Mouse (Mus musculus) stomach, embryonic 14.5 days (tissue): ENCODE results near the gene Sgtb. TPM values are rescaled to one million over a fixed set of nuclear protein-coding genes. Genes with fewer than 3 reads are reported as not detected.

Experiments
- ATAC-seq: fragments of 200-750 bp; cut with Nextera tagmentation; 2 replicates; pipeline ENCODE4 v1.8.0; 2017; ENCODE audit warnings: low read depth, moderate TSS enrichment; ENCODE audit not compliant: insufficient number of reproducible peaks, insufficient read depth, low FRiP score
- H3K27ac ChIP-seq: fragments of 300-500 bp; sonication (generic); 2 replicates; pipeline ENCODE4 v1.5.1; 2014; ENCODE audit warnings: mild to moderate bottlenecking, low read length, moderate library complexity, mixed read lengths
- H3K27me3 ChIP-seq: fragments of 300-500 bp; sonication (generic); 2 replicates; pipeline ENCODE4 v1.6.1; 2014; ENCODE audit warnings: low read length, control low read depth, mixed read lengths; ENCODE audit not compliant: control insufficient read depth, insufficient read depth
- H3K36me3 ChIP-seq: fragments of 300-500 bp; sonication (generic); 2 replicates; pipeline ENCODE4 v1.6.1; 2014; ENCODE audit warnings: mild to moderate bottlenecking, control low read depth, low read length, moderate library complexity, mixed read lengths; ENCODE audit not compliant: control insufficient read depth, insufficient read depth
- H3K4me1 ChIP-seq: fragments of 300-500 bp; sonication (generic); 2 replicates; pipeline ENCODE4 v1.6.1; 2014; ENCODE audit warnings: low read length, control low read depth, mixed read lengths; ENCODE audit not compliant: control insufficient read depth, insufficient read depth
- H3K4me2 ChIP-seq: fragments of 300-500 bp; sonication (generic); replicated peaks from 2 replicates; pipeline ENCODE4 v1.6.1; 2014; ENCODE audit warnings: low read depth, low read length, control low read depth
- H3K4me3 ChIP-seq: fragments of 300-500 bp; sonication (generic); 2 replicates; pipeline ENCODE4 v1.5.1; 2014; ENCODE audit warnings: low read depth, low read length, control low read depth
- H3K9ac ChIP-seq: fragments of 300-500 bp; sonication (generic); replicated peaks from 2 replicates; pipeline ENCODE4 v1.6.1; 2014; ENCODE audit warnings: low read depth, mild to moderate bottlenecking, control low read depth, low read length, moderate library complexity, mixed read lengths
- H3K9me3 ChIP-seq: fragments of 300-500 bp; sonication (generic); 2 replicates; pipeline ENCODE4 v1.6.1; 2016; ENCODE audit warnings: low read depth, low read length, control low read depth; ENCODE audit not compliant: control insufficient read depth
- WGBS: fragments of 180-500 bp; shearing (Covaris S2); extraction: QIAGEN DNeasy Blood & Tissue Kit; methylation state at CpG from one replicate; pipeline ENCODE4 v1.1.7; 2014; 5-methylcytosine and 5-hydroxymethylcytosine counted together
- polyA plus RNA-seq: library from polyadenylated mRNA; unstranded; fragments of >200 nt; fragmentation: Nextera tagmentation; extraction: Ambion mirVana; gene quantifications from 2 replicates; pipeline ENCODE4 v1.2.1, GENCODE M21; 2014

Sgtb gene
- polyA plus RNA-seq, 1 experiment from 2014 or later: 6.0 TPM

- Histone ChIP-seq H3K9ac (no peak overlapping the region), H3K27ac (no peak overlapping the region), H3K36me3 (no peaks in the 10 kb centered on the region; the same call in 1 of the 2 replicates), H3K27me3 (no peaks in the 10 kb centered on the region), H3K4me2 (no peak overlapping the region), H3K4me1 (no peaks in the 10 kb centered on the region; the same call in 1 of the 2 replicates), H3K9me3 (no peaks in the 10 kb centered on the region), H3K4me3 (no peak overlapping the region)
- 95% methylated on average over 8 of the region's 8 CpGs for WGBS
- ATAC-seq: no peak
Observed at GRCm38 (mm10) chr13:104074230-104074629, 35.3 kb upstream of the Sgtb start.

- H3K27me3 ChIP-seq: no peaks in the 10 kb centered on the region
- no peaks in the 10 kb centered on the region; the same call in 1 of the 2 replicates for H3K36me3 ChIP-seq
- no peaks in the 10 kb centered on the region; the same call in 1 of the 2 replicates for H3K4me1 ChIP-seq
- H3K27ac ChIP-seq: no peak overlapping the region
- WGBS: 73% methylated on average over 10 of the region's 10 CpGs
- H3K4me3 ChIP-seq: no peak overlapping the region
- H3K4me2 ChIP-seq: no peak overlapping the region
- H3K9me3 ChIP-seq: no peaks in the 10 kb centered on the region
- no peak overlapping the region for H3K9ac ChIP-seq
- ATAC-seq: no peak
Observed at GRCm38 (mm10) chr13:104074731-104075130, 34.8 kb upstream of the Sgtb start.

- ATAC-seq: no peak
Observed at GRCm38 (mm10) chr13:104076993-104077392, 32.5 kb upstream of the Sgtb start.

GRCm38 (mm10) chr13:104082504-104082903 lies 27.0 kb upstream of the Sgtb start:
- WGBS: 63% methylated on average over 7 of the region's 7 CpGs
- Histone ChIP-seq H3K9me3 (no peaks in the 10 kb centered on the region), H3K27ac (no peak overlapping the region), H3K4me2 (no peak overlapping the region), H3K36me3 (no peaks in the 10 kb centered on the region), H3K4me3 (no peak overlapping the region), H3K9ac (no peak overlapping the region), H3K27me3 (no peaks in the 10 kb centered on the region), H3K4me1 (no peaks in the 10 kb centered on the region)
- no peak for ATAC-seq

More at GRCm38 (mm10) chr13:104076993-104077392, 32.5 kb upstream of the Sgtb start:
- no peak overlapping the region for H3K9ac ChIP-seq
- H3K4me1 ChIP-seq: no peaks in the 10 kb centered on the region; the same call in 1 of the 2 replicates
- H3K9me3 ChIP-seq: no peaks in the 10 kb centered on the region
- no peak overlapping the region for H3K4me3 ChIP-seq
- no peaks in the 10 kb centered on the region; the same call in 1 of the 2 replicates for H3K36me3 ChIP-seq
- H3K4me2 ChIP-seq: no peak overlapping the region
- H3K27ac ChIP-seq: no peak overlapping the region
- H3K27me3 ChIP-seq: no peaks in the 10 kb centered on the region
- 58% methylated on average over 6 of the region's 6 CpGs for WGBS

GRCm38 (mm10) chr13:104084600-104084999 lies 24.9 kb upstream of the Sgtb start:
- no peak overlapping the region for H3K27ac ChIP-seq
- no peaks in the 10 kb centered on the region for H3K36me3 ChIP-seq
- H3K9me3 ChIP-seq: no peaks in the 10 kb centered on the region
- H3K27me3 ChIP-seq: no peaks in the 10 kb centered on the region
- H3K4me3 ChIP-seq: no peak overlapping the region
- H3K4me1 ChIP-seq: no peaks in the 10 kb centered on the region
- no peak overlapping the region for H3K9ac ChIP-seq
- no peak for ATAC-seq
- WGBS: 64% methylated on average over 2 of the region's 2 CpGs
- no peak overlapping the region for H3K4me2 ChIP-seq

GRCm38 (mm10) chr13:104089387-104089786 lies 20.2 kb upstream of the Sgtb start:
- Histone ChIP-seq H3K9ac (no peak overlapping the region), H3K27me3 (no peaks in the 10 kb centered on the region), H3K36me3 (no peaks in the 10 kb centered on the region), H3K4me2 (no peak overlapping the region), H3K4me1 (no peaks in the 10 kb centered on the region), H3K9me3 (no peaks in the 10 kb centered on the region), H3K4me3 (no peak overlapping the region), H3K27ac (no peak overlapping the region)
- no peak for ATAC-seq
- WGBS: 8% methylated on average over 1 of the region's 1 CpGs

- no peak overlapping the region for H3K27ac ChIP-seq
- H3K4me2 ChIP-seq: no peak overlapping the region
- H3K27me3 ChIP-seq: no peaks in the 10 kb centered on the region
- H3K9me3 ChIP-seq: no peaks in the 10 kb centered on the region
- WGBS: 2% methylated on average over 1 of the region's 1 CpGs
- H3K4me1 ChIP-seq: no peaks in the 10 kb centered on the region
- H3K9ac ChIP-seq: no peak overlapping the region
- no peaks in the 10 kb centered on the region for H3K36me3 ChIP-seq
- H3K4me3 ChIP-seq: no peak overlapping the region
- no peak for ATAC-seq
Observed at GRCm38 (mm10) chr13:104091734-104092133, 17.8 kb upstream of the Sgtb start.

GRCm38 (mm10) chr13:104094531-104095385 lies 14.8 kb upstream of the Sgtb start:
- Histone ChIP-seq H3K9me3 (no peaks in the 10 kb centered on the region), H3K36me3 (no peaks in the 10 kb centered on the region), H3K27me3 (no peaks in the 10 kb centered on the region), H3K4me2 (no peak overlapping the region), H3K9ac (no peak overlapping the region), H3K4me3 (no peak overlapping the region), H3K27ac (no peak overlapping the region), H3K4me1 (no peaks in the 10 kb centered on the region)
- 85% methylated on average over 11 of the region's 11 CpGs for WGBS
- no peak for ATAC-seq
